Mouse (Mus musculus) stomach, embryonic 14.5 days (tissue): ENCODE data around the gene Prkca. TPM values are rescaled to one million over a fixed set of nuclear protein-coding genes. Genes with fewer than 3 reads are reported as not detected.

ENCODE experiments used
- ATAC-seq: fragments of 200-750 bp; cut with Nextera tagmentation; 2 replicates; pipeline ENCODE4 v1.8.0; 2017; ENCODE audit warnings: low read depth, moderate TSS enrichment; ENCODE audit not compliant: insufficient number of reproducible peaks, insufficient read depth, low FRiP score
- H3K27ac ChIP-seq: fragments of 300-500 bp; sonication (generic); 2 replicates; pipeline ENCODE4 v1.5.1; 2014; ENCODE audit warnings: mild to moderate bottlenecking, low read length, moderate library complexity, mixed read lengths
- H3K27me3 ChIP-seq: fragments of 300-500 bp; sonication (generic); 2 replicates; pipeline ENCODE4 v1.6.1; 2014; ENCODE audit warnings: low read length, control low read depth, mixed read lengths; ENCODE audit not compliant: control insufficient read depth, insufficient read depth
- H3K36me3 ChIP-seq: fragments of 300-500 bp; sonication (generic); 2 replicates; pipeline ENCODE4 v1.6.1; 2014; ENCODE audit warnings: mild to moderate bottlenecking, control low read depth, low read length, moderate library complexity, mixed read lengths; ENCODE audit not compliant: control insufficient read depth, insufficient read depth
- H3K4me1 ChIP-seq: fragments of 300-500 bp; sonication (generic); 2 replicates; pipeline ENCODE4 v1.6.1; 2014; ENCODE audit warnings: low read length, control low read depth, mixed read lengths; ENCODE audit not compliant: control insufficient read depth, insufficient read depth
- H3K4me2 ChIP-seq: fragments of 300-500 bp; sonication (generic); replicated peaks from 2 replicates; pipeline ENCODE4 v1.6.1; 2014; ENCODE audit warnings: low read depth, low read length, control low read depth
- H3K4me3 ChIP-seq: fragments of 300-500 bp; sonication (generic); 2 replicates; pipeline ENCODE4 v1.5.1; 2014; ENCODE audit warnings: low read depth, low read length, control low read depth
- H3K9ac ChIP-seq: fragments of 300-500 bp; sonication (generic); replicated peaks from 2 replicates; pipeline ENCODE4 v1.6.1; 2014; ENCODE audit warnings: low read depth, mild to moderate bottlenecking, control low read depth, low read length, moderate library complexity, mixed read lengths
- H3K9me3 ChIP-seq: fragments of 300-500 bp; sonication (generic); 2 replicates; pipeline ENCODE4 v1.6.1; 2016; ENCODE audit warnings: low read depth, low read length, control low read depth; ENCODE audit not compliant: control insufficient read depth
- WGBS: fragments of 180-500 bp; shearing (Covaris S2); extraction: QIAGEN DNeasy Blood & Tissue Kit; methylation state at CpG from one replicate; pipeline ENCODE4 v1.1.7; 2014; 5-methylcytosine and 5-hydroxymethylcytosine counted together
- polyA plus RNA-seq: library from polyadenylated mRNA; unstranded; fragments of >200 nt; fragmentation: Nextera tagmentation; extraction: Ambion mirVana; gene quantifications from 2 replicates; pipeline ENCODE4 v1.2.1, GENCODE M21; 2014

Prkca gene
- polyA plus RNA-seq, 1 experiment from 2014 or later = 8.6 TPM

GRCm38 (mm10) chr11:108248218-108249046 is 95.3 kb downstream of the Prkca start:
- WGBS = 78% methylated on average over 12 of the region's 12 CpGs
- Histone ChIP-seq H3K4me2 (no peak overlapping the region), H3K27me3 (no peaks in the 10 kb centered on the region), H3K27ac (no peak overlapping the region), H3K9ac (no peak overlapping the region), H3K36me3 (no peaks in the 10 kb centered on the region), H3K4me1 (peaks cover 26% of the 10 kb centered on the region), H3K4me3 (no peak overlapping the region), H3K9me3 (no peaks in the 10 kb centered on the region)
- ATAC-seq = no peak

GRCm38 (mm10) chr11:108247121-108247863 is 96.4 kb downstream of the Prkca start:
- no peak overlapping the region for H3K4me3 ChIP-seq
- no peak overlapping the region for H3K27ac ChIP-seq
- no peaks in the 10 kb centered on the region for H3K36me3 ChIP-seq
- H3K9me3 ChIP-seq = no peaks in the 10 kb centered on the region
- no peak overlapping the region for H3K4me2 ChIP-seq
- ATAC-seq = no peak
- no peaks in the 10 kb centered on the region for H3K27me3 ChIP-seq
- H3K4me1 ChIP-seq = peaks cover 26% of the 10 kb centered on the region
- 89% methylated on average over 10 of the region's 10 CpGs for WGBS
- H3K9ac ChIP-seq = no peak overlapping the region

GRCm38 (mm10) chr11:108246267-108246702 is 97.4 kb downstream of the Prkca start:
- WGBS = 66% methylated on average over 4 of the region's 4 CpGs

GRCm38 (mm10) chr11:108244241-108244640 is 99.5 kb downstream of the Prkca start:
- Histone ChIP-seq H3K4me1 (0 out of 2 replicates have a peak, but pooled peaks cover 1% of the 10 kb centered on the region), H3K36me3 (no peaks in the 10 kb centered on the region), H3K27ac (no peak overlapping the region), H3K27me3 (no peaks in the 10 kb centered on the region), H3K9me3 (no peaks in the 10 kb centered on the region), H3K4me2 (no peak overlapping the region), H3K9ac (no peak overlapping the region), H3K4me3 (no peak overlapping the region)
- no peak for ATAC-seq
- 60% methylated on average over 2 of the region's 2 CpGs for whole genome bisulfite sequencing

More at GRCm38 (mm10) chr11:108246267-108246702, 97.4 kb downstream of the Prkca start:
- Histone ChIP-seq H3K4me3 (no peak overlapping the region), H3K4me2 (no peak overlapping the region), H3K9me3 (no peaks in the 10 kb centered on the region), H3K27me3 (no peaks in the 10 kb centered on the region), H3K4me1 (peaks cover 19% of the 10 kb centered on the region), H3K36me3 (no peaks in the 10 kb centered on the region), H3K9ac (no peak overlapping the region), H3K27ac (no peak overlapping the region)
- ATAC-seq = no peak

GRCm38 (mm10) chr11:108243633-108244032 is 100.1 kb downstream of the Prkca start:
- Histone ChIP-seq H3K9ac (no peak overlapping the region), H3K9me3 (no peaks in the 10 kb centered on the region), H3K4me2 (no peak overlapping the region), H3K27me3 (no peaks in the 10 kb centered on the region), H3K4me1 (0 out of 2 replicates have a peak, but pooled peaks cover 6% of the 10 kb centered on the region), H3K4me3 (no peak overlapping the region), H3K36me3 (no peaks in the 10 kb centered on the region), H3K27ac (no peak overlapping the region)
- WGBS = 27% methylated on average over 2 of the region's 2 CpGs
- ATAC-seq = no peak

GRCm38 (mm10) chr11:108240924-108241498 is 102.7 kb downstream of the Prkca start:
- Histone ChIP-seq H3K4me2 (no peak overlapping the region), H3K27ac (no peak overlapping the region), H3K4me1 (0 out of 2 replicates have a peak, but pooled peaks cover 8% of the 10 kb centered on the region), H3K9me3 (no peaks in the 10 kb centered on the region), H3K27me3 (no peaks in the 10 kb centered on the region), H3K36me3 (no peaks in the 10 kb centered on the region), H3K9ac (no peak overlapping the region), H3K4me3 (no peak overlapping the region)
- WGBS = 64% methylated on average over 11 of the region's 11 CpGs
- no peak for ATAC-seq

GRCm38 (mm10) chr11:108239173-108239572 is 104.6 kb downstream of the Prkca start:
- H3K4me1 ChIP-seq = 0 out of 2 replicates have a peak, but pooled peaks cover 8% of the 10 kb centered on the region
- no peaks in the 10 kb centered on the region for H3K27me3 ChIP-seq
- no peak overlapping the region for H3K9ac ChIP-seq
- H3K4me2 ChIP-seq = no peak overlapping the region
- no peak for ATAC-seq
- no peak overlapping the region for H3K4me3 ChIP-seq
- no peaks in the 10 kb centered on the region for H3K9me3 ChIP-seq
- no peaks in the 10 kb centered on the region for H3K36me3 ChIP-seq
- WGBS = 57% methylated on average over 4 of the region's 4 CpGs
- H3K27ac ChIP-seq = no peak overlapping the region

GRCm38 (mm10) chr11:108236754-108237428 is 106.8 kb downstream of the Prkca start:
- H3K4me1 ChIP-seq = 0 out of 2 replicates have a peak, but pooled peaks cover 8% of the 10 kb centered on the region
- H3K36me3 ChIP-seq = no peaks in the 10 kb centered on the region
- 59% methylated on average over 10 of the region's 10 CpGs for WGBS
- H3K27me3 ChIP-seq = no peaks in the 10 kb centered on the region
- H3K9me3 ChIP-seq = no peaks in the 10 kb centered on the region
- H3K4me2 ChIP-seq = no peak overlapping the region
- H3K4me3 ChIP-seq = no peak overlapping the region
- no peak for ATAC-seq
- H3K9ac ChIP-seq = no peak overlapping the region
- no peak overlapping the region for H3K27ac ChIP-seq
